Mouse (Mus musculus) frontal cortex, postnatal 14 days (tissue): Measurements from ENCODE around the gene Aamp.

ENCODE experiments used
- DNase-seq, 2 experiments: peaks; one replicate each; pipeline ENCODE4 v3.0.0; 2022; ENCODE audit warnings: low spot score in 2 of 2

The Aamp gene

GRCm38 (mm10) chr1:74281886-74282285 lies 2.7 kb downstream of the Aamp start:
- DNase-seq, result no peak

- no peak for DNase-seq
These were observed 3.2 kb downstream of the Aamp start for GRCm38 (mm10) chr1:74281372-74281771.

GRCm38 (mm10) chr1:74280591-74281325 lies 3.8 kb downstream of the Aamp start:
- no peak for DNase-seq

GRCm38 (mm10) chr1:74278988-74279387 lies 5.5 kb downstream of the Aamp start:
- DNase-seq, result no peak

- no peak for DNase-seq
These were observed 6.0 kb downstream of the Aamp start, which contains the start of gene Gpbar1 for GRCm38 (mm10) chr1:74278538-74278937. Gpbar1 (plus strand) TSS chr1:74278550.

- DNase-seq, result no peak
These were observed 6.5 kb downstream of the Aamp start for GRCm38 (mm10) chr1:74277883-74278537.

GRCm38 (mm10) chr1:74277041-74277440 lies 7.5 kb downstream of the Aamp start:
- no peak for DNase-seq

- DNase-seq, result no peak
These were observed 9.5 kb downstream of the Aamp start for GRCm38 (mm10) chr1:74275015-74275414.

GRCm38 (mm10) chr1:74271659-74272058 lies 12.9 kb downstream of the Aamp start:
- no peak for DNase-seq

GRCm38 (mm10) chr1:74268750-74269149 lies 15.8 kb downstream of the Aamp start:
- no peak for DNase-seq

GRCm38 (mm10) chr1:74262510-74262909 lies 22.0 kb downstream of the Aamp start:
- DNase-seq, result no peak

- DNase-seq, result no peak
These were observed 27.8 kb downstream of the Aamp start for GRCm38 (mm10) chr1:74256782-74257181.

- no peak for DNase-seq
These were observed 28.7 kb downstream of the Aamp start for GRCm38 (mm10) chr1:74255704-74256345.

- DNase-seq, result no peak
These were observed 34.4 kb downstream of the Aamp start for GRCm38 (mm10) chr1:74250096-74250495.

- DNase-seq, result no peak
These were observed 35.1 kb downstream of the Aamp start for GRCm38 (mm10) chr1:74249331-74249980.

GRCm38 (mm10) chr1:74248799-74249198 lies 35.7 kb downstream of the Aamp start:
- DNase-seq, result no peak

GRCm38 (mm10) chr1:74245525-74245924 lies 39.0 kb downstream of the Aamp start:
- DNase-seq, result no peak

- no peak for DNase-seq
These were observed 43.7 kb downstream of the Aamp start for GRCm38 (mm10) chr1:74240832-74241231.

GRCm38 (mm10) chr1:74240311-74240710 lies 44.2 kb downstream of the Aamp start:
- peak; percentile 54 to 58 for DNase-seq

- DNase-seq, result no peak
These were observed 44.9 kb downstream of the Aamp start for GRCm38 (mm10) chr1:74239618-74240017.

- no peak for DNase-seq
These were observed 45.4 kb downstream of the Aamp start for GRCm38 (mm10) chr1:74239162-74239561.

- no peak for DNase-seq
These were observed 46.4 kb downstream of the Aamp start for GRCm38 (mm10) chr1:74238136-74238535.
